Mouse (Mus musculus): Measurements from ENCODE around the gene Zfp536. TPM values are rescaled to one million over a fixed set of nuclear protein-coding genes. Genes with fewer than 3 reads are reported as not detected.
"Not testable (repeated sequence)": the region's sequence is repeated elsewhere in the genome, so short reads cannot be mapped to it uniquely, and the experiment has no call there.

The Zfp536 gene
- polyA plus RNA-seq, 1 experiment from 2014 or later = 27.5 TPM

- Histone ChIP-seq H3K27ac (ENCODE audit: low read depth, low read length) (no peak overlapping the region), H3K9ac (ENCODE audit: low read length) (no peak overlapping the region), H3K4me2 (no peak overlapping the region), H3K4me3 (ENCODE audit: low read depth, low read length) (no peak overlapping the region), H3K4me1 (ENCODE audit: control insufficient read depth, insufficient read depth, low read length) (peaks cover 10% of the 10 kb centered on the region), H3K9me3 (ENCODE audit: control insufficient read depth, low read length) (no peaks in the 10 kb centered on the region), H3K27me3 (ENCODE audit: control insufficient read depth, insufficient read depth, low read length) (no peaks in the 10 kb centered on the region), H3K36me3 (ENCODE audit: control insufficient read depth, insufficient read depth, low read length) (no peaks in the 10 kb centered on the region)
- ATAC-seq (ENCODE audit: low FRiP score) = no peak
- WGBS = 88% methylated on average over 4 of the region's 4 CpGs
- DNase-seq (ENCODE audit: low spot score, missing footprints) = no peak
Measured at GRCm38 (mm10) chr7:37721676-37722075, 51.8 kb downstream of the Zfp536 start.

GRCm38 (mm10) chr7:37718671-37719402 lies 54.6 kb downstream of the Zfp536 start:
- Histone ChIP-seq H3K36me3 (ENCODE audit: control insufficient read depth, insufficient read depth, low read length) (no peaks in the 10 kb centered on the region), H3K9ac (ENCODE audit: low read length) (no peak overlapping the region), H3K9me3 (ENCODE audit: control insufficient read depth, low read length) (no peaks in the 10 kb centered on the region), H3K27ac (ENCODE audit: low read depth, low read length) (no peak overlapping the region), H3K4me1 (ENCODE audit: control insufficient read depth, insufficient read depth, low read length) (no peaks in the 10 kb centered on the region), H3K4me2 (no peak overlapping the region), H3K27me3 (ENCODE audit: control insufficient read depth, insufficient read depth, low read length) (no peaks in the 10 kb centered on the region), H3K4me3 (ENCODE audit: low read depth, low read length) (no peak overlapping the region)
- 84% methylated on average over 15 of the region's 15 CpGs for WGBS
- no peak for ATAC-seq (ENCODE audit: low FRiP score)
- DNase-seq (ENCODE audit: low spot score, missing footprints) = no peak

GRCm38 (mm10) chr7:37717071-37717470 lies 56.4 kb downstream of the Zfp536 start:
- H3K36me3 ChIP-seq (ENCODE audit: control insufficient read depth, insufficient read depth, low read length) = no peaks in the 10 kb centered on the region
- H3K4me3 ChIP-seq (ENCODE audit: low read depth, low read length) = no peak overlapping the region
- H3K9ac ChIP-seq (ENCODE audit: low read length) = no peak overlapping the region
- no peak overlapping the region for H3K27ac ChIP-seq (ENCODE audit: low read depth, low read length)
- WGBS = 94% methylated on average over 7 of the region's 7 CpGs
- no peak overlapping the region for H3K4me2 ChIP-seq
- no peaks in the 10 kb centered on the region for H3K4me1 ChIP-seq (ENCODE audit: control insufficient read depth, insufficient read depth, low read length)
- ATAC-seq (ENCODE audit: low FRiP score) (no peak), DNase-seq (ENCODE audit: low spot score, missing footprints) (no peak)
- H3K9me3 ChIP-seq (ENCODE audit: control insufficient read depth, low read length) = no peaks in the 10 kb centered on the region
- no peaks in the 10 kb centered on the region for H3K27me3 ChIP-seq (ENCODE audit: control insufficient read depth, insufficient read depth, low read length)

GRCm38 (mm10) chr7:37716626-37717025 lies 56.8 kb downstream of the Zfp536 start:
- H3K9me3 ChIP-seq (ENCODE audit: control insufficient read depth, low read length) = no peaks in the 10 kb centered on the region
- H3K27me3 ChIP-seq (ENCODE audit: control insufficient read depth, insufficient read depth, low read length) = no peaks in the 10 kb centered on the region
- no peaks in the 10 kb centered on the region for H3K4me1 ChIP-seq (ENCODE audit: control insufficient read depth, insufficient read depth, low read length)
- DNase-seq (ENCODE audit: low spot score, missing footprints) (no peak), ATAC-seq (ENCODE audit: low FRiP score) (no peak)
- H3K36me3 ChIP-seq (ENCODE audit: control insufficient read depth, insufficient read depth, low read length) = no peaks in the 10 kb centered on the region
- no peak overlapping the region for H3K4me2 ChIP-seq
- no peak overlapping the region for H3K27ac ChIP-seq (ENCODE audit: low read depth, low read length)
- H3K9ac ChIP-seq (ENCODE audit: low read length) = no peak overlapping the region
- WGBS = 77% methylated on average over 7 of the region's 7 CpGs
- no peak overlapping the region for H3K4me3 ChIP-seq (ENCODE audit: low read depth, low read length)

- Histone ChIP-seq H3K9me3 (ENCODE audit: control insufficient read depth, low read length) (no peaks in the 10 kb centered on the region; the same call in 1 of the 2 replicates), H3K27me3 (ENCODE audit: control insufficient read depth, insufficient read depth, low read length) (no peaks in the 10 kb centered on the region), H3K4me3 (ENCODE audit: low read depth, low read length) (no peak overlapping the region), H3K27ac (ENCODE audit: low read depth, low read length) (no peak overlapping the region), H3K9ac (ENCODE audit: low read length) (no peak overlapping the region), H3K36me3 (ENCODE audit: control insufficient read depth, insufficient read depth, low read length) (0 out of 2 replicates have a peak, but pooled peaks cover 2% of the 10 kb centered on the region), H3K4me1 (ENCODE audit: control insufficient read depth, insufficient read depth, low read length) (no peaks in the 10 kb centered on the region), H3K4me2 (no peak overlapping the region)
- WGBS = 91% methylated on average over 9 of the region's 9 CpGs
- ATAC-seq (ENCODE audit: low FRiP score) (no peak), DNase-seq (ENCODE audit: low spot score, missing footprints) (no peak)
Measured at GRCm38 (mm10) chr7:37704464-37704863, 69.0 kb downstream of the Zfp536 start.

GRCm38 (mm10) chr7:37697378-37697777 lies 76.1 kb downstream of the Zfp536 start:
- H3K4me3 ChIP-seq (ENCODE audit: low read depth, low read length); ATAC-seq (ENCODE audit: low FRiP score); DNase-seq (ENCODE audit: low spot score, missing footprints); H3K36me3 ChIP-seq (ENCODE audit: control insufficient read depth, insufficient read depth, low read length); H3K4me2 ChIP-seq; H3K9ac ChIP-seq (ENCODE audit: low read length); H3K9me3 ChIP-seq (ENCODE audit: control insufficient read depth, low read length); H3K27me3 ChIP-seq (ENCODE audit: control insufficient read depth, insufficient read depth, low read length); H3K27ac ChIP-seq (ENCODE audit: low read depth, low read length): not testable (repeated sequence)
- peaks cover 11% of the 10 kb centered on the region for H3K4me1 ChIP-seq (ENCODE audit: control insufficient read depth, insufficient read depth, low read length)
- WGBS = 97% methylated on average over 3 of the region's 3 CpGs

GRCm38 (mm10) chr7:37695066-37695465 lies 78.4 kb downstream of the Zfp536 start:
- Histone ChIP-seq H3K27me3 (ENCODE audit: control insufficient read depth, insufficient read depth, low read length) (no peaks in the 10 kb centered on the region), H3K4me3 (ENCODE audit: low read depth, low read length) (no peak overlapping the region), H3K36me3 (ENCODE audit: control insufficient read depth, insufficient read depth, low read length) (no peaks in the 10 kb centered on the region), H3K27ac (ENCODE audit: low read depth, low read length) (no peak overlapping the region), H3K9ac (ENCODE audit: low read length) (no peak overlapping the region), H3K4me2 (no peak overlapping the region), H3K9me3 (ENCODE audit: control insufficient read depth, low read length) (no peaks in the 10 kb centered on the region), H3K4me1 (ENCODE audit: control insufficient read depth, insufficient read depth, low read length) (peaks cover 24% of the 10 kb centered on the region)
- peak; percentile 61 for ATAC-seq (ENCODE audit: low FRiP score)
- 57% methylated on average over 5 of the region's 5 CpGs for WGBS
- DNase-seq (ENCODE audit: low spot score, missing footprints) = no peak

- Histone ChIP-seq H3K4me2 (peak overlapping the region; percentile 2; the same call in 1 of the 2 replicates), H3K9me3 (ENCODE audit: control insufficient read depth, low read length) (no peaks in the 10 kb centered on the region), H3K27me3 (ENCODE audit: control insufficient read depth, insufficient read depth, low read length) (no peaks in the 10 kb centered on the region), H3K36me3 (ENCODE audit: control insufficient read depth, insufficient read depth, low read length) (no peaks in the 10 kb centered on the region), H3K27ac (ENCODE audit: low read depth, low read length) (peak overlapping the region; percentile 69), H3K4me3 (ENCODE audit: low read depth, low read length) (no peak overlapping the region), H3K9ac (ENCODE audit: low read length) (peak overlapping the region; percentile 9; the same call in 1 of the 2 replicates), H3K4me1 (ENCODE audit: control insufficient read depth, insufficient read depth, low read length) (peaks cover 38% of the 10 kb centered on the region)
- WGBS = 66% methylated on average over 10 of the region's 10 CpGs
- peak; percentile 88 for DNase-seq (ENCODE audit: low spot score, missing footprints)
- peak; percentile 34; the same call in 1 of the 2 replicates for ATAC-seq (ENCODE audit: low FRiP score)
Measured at GRCm38 (mm10) chr7:37690606-37691005, 82.8 kb downstream of the Zfp536 start.

GRCm38 (mm10) chr7:37689561-37690305 lies 83.7 kb downstream of the Zfp536 start:
- 50% methylated on average over 23 of the region's 23 CpGs for WGBS
- H3K27ac ChIP-seq (ENCODE audit: low read depth, low read length) = peak overlapping the region; percentile 69
- peaks cover 30% of the 10 kb centered on the region for H3K4me1 ChIP-seq (ENCODE audit: control insufficient read depth, insufficient read depth, low read length)
- peak overlapping the region; percentile 24; the same call in 1 of the 2 replicates for H3K9ac ChIP-seq (ENCODE audit: low read length)
- no peaks in the 10 kb centered on the region for H3K36me3 ChIP-seq (ENCODE audit: control insufficient read depth, insufficient read depth, low read length)
- ATAC-seq (ENCODE audit: low FRiP score) (peak; percentile 49), DNase-seq (ENCODE audit: low spot score, missing footprints) (peak; percentile 95)
- no peaks in the 10 kb centered on the region for H3K9me3 ChIP-seq (ENCODE audit: control insufficient read depth, low read length)
- peak overlapping the region; percentile 22; the same call in 1 of the 2 replicates for H3K4me2 ChIP-seq
- H3K4me3 ChIP-seq (ENCODE audit: low read depth, low read length) = no peak overlapping the region
- no peaks in the 10 kb centered on the region for H3K27me3 ChIP-seq (ENCODE audit: control insufficient read depth, insufficient read depth, low read length)

All from midbrain, embryonic 11.5 days (tissue).